Mouse (Mus musculus): ENCODE data around the gene Olfr624.

Gene Olfr624

GRCm38 (mm10) chr7:103671091-103671490 lies at the start of gene Olfr624:
Olfr624 (minus strand) TSS chr7:103671191.
- in situ Hi-C loops (cut with MboI; ENCODE audit: unreplicated experiment in 2 of 2), result no loop called here

GRCm38 (mm10) chr7:103716398-103716797 lies 45.4 kb upstream of the Olfr624 start:
- in situ Hi-C loops (cut with MboI; ENCODE audit: unreplicated experiment in 2 of 2), result loop anchor here (10.0 to 25.0 kb wide), 4 partner anchors 88 to 1796 kb away; partner anchors contain the start of genes Olfr655 (in 1 of the 2), Olfr656 (in 1 of the 2) and Olfr657 (in 1 of the 2)

- in situ Hi-C loops (cut with MboI; ENCODE audit: unreplicated experiment in 2 of 2), result loop anchor here (5.0 to 25.0 kb wide), 7 partner anchors 90 to 1798 kb away; partner anchors contain the start of genes Olfr633 (in 1 of the 2), Olfr655 (in 1 of the 2), Olfr656 (in 1 of the 2) and Olfr657 (in 1 of the 2)
Observed at GRCm38 (mm10) chr7:103714371-103714770, 43.4 kb upstream of the Olfr624 start, which contains the start of gene Olfr243. Olfr243 (plus strand) TSS chr7:103714671.

GRCm38 (mm10) chr7:103712024-103712423 lies 41.0 kb upstream of the Olfr624 start:
- in situ Hi-C loops (cut with MboI; ENCODE audit: unreplicated experiment in 2 of 2), result loop anchor here (5.0 to 25.0 kb wide), 7 partner anchors 93 to 1800 kb away; partner anchors contain the start of genes Olfr633 (in 1 of the 2), Olfr655 (in 1 of the 2), Olfr656 (in 1 of the 2) and Olfr657 (in 1 of the 2)

DNA sequence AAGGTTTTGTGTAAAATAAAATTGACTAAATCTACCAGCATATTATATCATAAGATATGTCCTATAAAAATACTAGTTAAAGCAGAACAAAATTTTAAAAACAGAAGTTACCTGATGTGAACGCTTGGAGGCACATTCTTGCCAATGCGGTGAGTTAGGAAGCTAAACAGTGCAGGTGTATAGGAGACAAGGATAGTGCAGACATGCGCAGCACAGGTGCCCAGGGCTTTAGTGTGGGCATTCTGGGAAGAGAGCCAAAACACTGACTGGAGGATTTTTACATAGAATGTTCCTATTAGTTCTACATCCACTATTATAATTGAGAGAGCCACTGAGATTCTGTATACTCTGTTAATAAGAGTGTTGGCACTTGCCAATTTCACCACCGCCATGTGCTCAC lies 28.5 kb upstream of the Olfr624 start:
- in situ Hi-C loops (cut with MboI; ENCODE audit: unreplicated experiment in 2 of 2), result no loop called here

- in situ Hi-C loops (cut with MboI; ENCODE audit: unreplicated experiment in 2 of 2), result no loop called here
Observed at GRCm38 (mm10) chr7:103682420-103682819, 11.4 kb upstream of the Olfr624 start, which contains the start of gene Olfr625-ps1. Olfr625-ps1 (plus strand) TSS chr7:103682720.

DNA sequence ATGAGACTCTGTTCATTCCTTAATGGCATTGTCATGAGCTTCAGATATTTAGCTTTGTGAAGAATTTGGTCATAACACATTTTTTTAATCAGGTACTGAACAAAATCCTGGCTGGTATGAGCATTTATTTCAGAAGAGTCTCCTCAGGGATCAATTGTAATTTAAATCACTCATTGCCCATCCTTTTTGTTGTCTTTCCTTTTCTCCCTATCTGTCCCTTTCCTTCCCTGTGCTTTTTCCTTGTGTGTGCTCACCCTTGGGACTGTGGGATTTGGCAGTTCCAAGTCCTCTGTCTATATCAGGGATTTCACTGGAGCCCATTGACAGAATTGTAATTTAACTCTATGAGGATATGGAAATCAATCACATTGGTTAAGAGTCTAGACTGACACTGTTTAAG lies 7.4 kb downstream of the Olfr624 start, which contains the start of gene Olfr623:
TSS of gene Olfr623 (minus strand) at position 101 of the 400 bp plus-strand sequence.
- in situ Hi-C loops (cut with MboI; ENCODE audit: unreplicated experiment in 2 of 2), result no loop called here

- in situ Hi-C loops (cut with MboI; ENCODE audit: unreplicated experiment in 2 of 2), result no loop called here
Observed at GRCm38 (mm10) chr7:103644070-103644469, 26.9 kb downstream of the Olfr624 start.

GRCm38 (mm10) chr7:103642602-103643001 lies 28.4 kb downstream of the Olfr624 start, which contains the start of gene Olfr622:
Olfr622 (minus strand) TSS chr7:103642702.
- in situ Hi-C loops (cut with MboI; ENCODE audit: unreplicated experiment in 2 of 2), result no loop called here

- in situ Hi-C loops (cut with MboI; ENCODE audit: unreplicated experiment in 2 of 2), result no loop called here
Observed at GRCm38 (mm10) chr7:103636795-103637194, 34.2 kb downstream of the Olfr624 start.

All from v-Abl transformed pro-B cells (cell line).